Mouse (Mus musculus) lung, postnatal 0 days (tissue): ENCODE measurements around the gene Ccdc33.

Source experiments
- CTCF ChIP-seq: IDR thresholded peaks from 2 replicates; pipeline ENCODE4 v1.5.1; 2016; ENCODE audit warnings: antibody characterized with exemption, mild to moderate bottlenecking
- EP300 ChIP-seq: IDR thresholded peaks from 2 replicates; pipeline ENCODE4 v1.6.1; 2016; ENCODE audit warnings: antibody characterized with exemption, mild to moderate bottlenecking, control low read depth

DNA sequence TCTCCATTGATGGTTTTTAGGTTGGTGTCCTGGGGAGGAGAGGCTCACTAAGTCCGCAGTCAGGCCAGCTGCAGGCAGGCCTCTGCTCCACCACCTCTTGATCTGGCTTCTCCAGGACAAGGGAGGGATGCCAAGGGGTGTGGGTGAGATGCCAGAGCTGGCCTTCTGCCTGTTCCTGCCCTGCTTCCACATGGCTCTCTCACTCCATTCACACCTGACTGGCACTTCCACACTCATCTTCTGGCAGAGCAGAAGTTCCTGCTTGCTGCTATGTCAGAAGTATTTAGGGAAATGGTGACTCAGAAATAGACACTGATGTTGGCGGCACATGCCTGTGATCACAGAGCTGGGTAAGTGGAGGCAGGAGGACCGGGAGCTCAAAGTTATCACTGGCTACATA lies 51.1 kb downstream of the Ccdc33 start:
- TF ChIP-seq CTCF, result no peak
- TF ChIP-seq EP300, result no peak
